Mouse (Mus musculus) liver, embryonic 14.5 days (tissue): Measurements from ENCODE around the gene Sectm1a.

Source experiments
- CTCF ChIP-seq: IDR thresholded peaks from 2 replicates; pipeline ENCODE4 v1.5.1; 2016; ENCODE audit warnings: antibody characterized with exemption, low read depth, control low read depth
- EP300 ChIP-seq: IDR thresholded peaks from 2 replicates; pipeline ENCODE4 v1.6.1; 2016; ENCODE audit warnings: antibody characterized with exemption, low read depth

- no peak for TF ChIP-seq CTCF
- no peak for TF ChIP-seq EP300
Observed at GRCm38 (mm10) chr11:121024163-121024562, 56.9 kb downstream of the Sectm1a start.
